Mouse (Mus musculus) liver, embryonic 11.5 days (tissue): ENCODE results near the gene Myom1. TPM values are rescaled to one million over a fixed set of nuclear protein-coding genes. Genes with fewer than 3 reads are reported as not detected.

ENCODE experiments used
- ATAC-seq: fragments of 200-750 bp; cut with Nextera tagmentation; replicated peaks from 2 replicates; pipeline ENCODE4 v1.8.0; 2017; ENCODE audit warnings: moderate number of reproducible peaks, mild to moderate bottlenecking, moderate TSS enrichment, moderate library complexity; ENCODE audit not compliant: low FRiP score
- DNase-seq: peaks from one replicate; pipeline ENCODE4 v3.0.0-alpha.2; 2017; ENCODE audit warnings: low spot score
- H3K27ac ChIP-seq: fragments of 300-500 bp; sonication (generic); 2 replicates; pipeline ENCODE4 v1.5.1; 2014; ENCODE audit warnings: mild to moderate bottlenecking, low read depth, low read length, control low read depth
- H3K27me3 ChIP-seq: fragments of 300-500 bp; sonication (generic); replicated peaks from 2 replicates; pipeline ENCODE4 v1.6.1; 2014; ENCODE audit warnings: low read length, mixed read lengths; ENCODE audit not compliant: control insufficient read depth, insufficient read depth
- H3K36me3 ChIP-seq: fragments of 300-500 bp; sonication (generic); 2 replicates; pipeline ENCODE4 v1.6.1; 2014; ENCODE audit warnings: mild to moderate bottlenecking, low read length, moderate library complexity, mixed read lengths; ENCODE audit not compliant: control insufficient read depth, insufficient read depth
- H3K4me1 ChIP-seq: fragments of 300-500 bp; sonication (generic); replicated peaks from 2 replicates; pipeline ENCODE4 v1.6.1; 2014; ENCODE audit warnings: low read length, mixed read lengths; ENCODE audit not compliant: control insufficient read depth, insufficient read depth
- H3K4me2 ChIP-seq: fragments of 300-500 bp; sonication (generic); 2 replicates; pipeline ENCODE4 v1.6.1; 2014; ENCODE audit warnings: mild to moderate bottlenecking, control low read depth, moderate library complexity
- H3K4me3 ChIP-seq: fragments of 300-500 bp; sonication (generic); 2 replicates; pipeline ENCODE4 v1.5.1; 2014; ENCODE audit warnings: low read depth, low read length, control low read depth
- H3K9ac ChIP-seq: fragments of 300-500 bp; sonication (generic); 2 replicates; pipeline ENCODE4 v1.6.1; 2014; ENCODE audit warnings: low read depth, low read length, control low read depth
- H3K9me3 ChIP-seq: fragments of 300-500 bp; sonication (generic); 2 replicates; pipeline ENCODE4 v1.6.1; 2016; ENCODE audit warnings: low read length, inconsistent platforms, mixed read lengths; ENCODE audit not compliant: control insufficient read depth
- WGBS: fragments of 180-500 bp; shearing (Covaris S2); extraction: QIAGEN DNeasy Blood & Tissue Kit; methylation state at CpG from one replicate; pipeline ENCODE4 v1.1.7; 2014; 5-methylcytosine and 5-hydroxymethylcytosine counted together
- polyA plus RNA-seq: library from polyadenylated mRNA; unstranded; fragments of >200 nt; fragmentation: Nextera tagmentation; extraction: Ambion mirVana; gene quantifications from 2 replicates; pipeline ENCODE4 v1.2.1, GENCODE M21; 2014

The Myom1 gene
- polyA plus RNA-seq, 1 experiment from 2014 or later, result 7.3 TPM

GRCm38 (mm10) chr17:70998400-70998975 lies 3.9 kb upstream of the Myom1 start:
- H3K4me2 ChIP-seq, result peak overlapping the region; percentile 20
- no peak for DNase-seq
- H3K27ac ChIP-seq, result no peak overlapping the region
- H3K36me3 ChIP-seq, result peaks cover 22% of the 10 kb centered on the region
- H3K9ac ChIP-seq, result no peak overlapping the region
- WGBS, result 80% methylated on average over 9 of the region's 9 CpGs
- ATAC-seq, result no peak
- peaks cover 28% of the 10 kb centered on the region for H3K4me1 ChIP-seq
- H3K27me3 ChIP-seq, result no peaks in the 10 kb centered on the region
- H3K9me3 ChIP-seq, result no peaks in the 10 kb centered on the region
- H3K4me3 ChIP-seq, result no peak overlapping the region

GRCm38 (mm10) chr17:70999187-70999586 lies 3.2 kb upstream of the Myom1 start:
- WGBS, result 69% methylated on average over 5 of the region's 5 CpGs
- no peaks in the 10 kb centered on the region for H3K9me3 ChIP-seq
- H3K4me1 ChIP-seq, result peaks cover 32% of the 10 kb centered on the region
- H3K27me3 ChIP-seq, result no peaks in the 10 kb centered on the region
- no peak overlapping the region for H3K9ac ChIP-seq
- H3K4me2 ChIP-seq, result no peak overlapping the region; the same call in 1 of the 2 replicates
- no peak overlapping the region for H3K4me3 ChIP-seq
- no peak overlapping the region for H3K27ac ChIP-seq
- DNase-seq, result no peak
- ATAC-seq, result no peak
- H3K36me3 ChIP-seq, result peaks cover 16% of the 10 kb centered on the region

DNA sequence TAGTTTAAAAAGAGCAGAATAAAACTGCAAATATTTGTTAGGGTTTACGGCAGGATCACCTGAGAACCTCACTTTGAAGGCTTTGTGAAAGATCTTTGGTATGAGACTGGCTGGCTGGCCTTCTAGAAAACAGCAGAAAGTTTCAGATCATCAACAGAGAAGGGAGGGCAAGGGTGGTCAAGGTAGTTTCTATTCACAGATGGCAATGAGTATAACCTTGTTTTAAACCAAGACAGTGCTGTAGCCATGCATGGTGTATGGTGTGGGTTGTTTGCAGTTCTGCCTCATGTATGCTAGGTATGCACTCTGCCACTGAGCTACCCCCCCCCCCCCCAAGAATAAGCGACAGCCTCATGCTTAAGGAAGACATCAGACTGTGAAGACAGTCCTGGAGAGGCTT lies 2.2 kb upstream of the Myom1 start:
- peak overlapping the region; percentile 94; the same call in 1 of the 2 replicates for H3K4me3 ChIP-seq
- no peaks in the 10 kb centered on the region for H3K9me3 ChIP-seq
- 56% methylated on average over 2 of the region's 2 CpGs for WGBS
- H3K4me2 ChIP-seq, result peak overlapping the region; percentile 80
- DNase-seq, result no peak
- peaks cover 11% of the 10 kb centered on the region for H3K36me3 ChIP-seq
- peaks cover 34% of the 10 kb centered on the region for H3K4me1 ChIP-seq
- no peak for ATAC-seq
- no peak overlapping the region for H3K27ac ChIP-seq
- no peaks in the 10 kb centered on the region for H3K27me3 ChIP-seq
- H3K9ac ChIP-seq, result no peak overlapping the region

GRCm38 (mm10) chr17:71001067-71001466 lies 1.4 kb upstream of the Myom1 start:
- H3K36me3 ChIP-seq, result peaks cover 5% of the 10 kb centered on the region
- peak overlapping the region; percentile 99 for H3K27ac ChIP-seq
- WGBS, result 9% methylated on average over 6 of the region's 6 CpGs
- H3K4me3 ChIP-seq, result peak overlapping the region; percentile 94
- H3K9me3 ChIP-seq, result no peaks in the 10 kb centered on the region
- no peak for DNase-seq
- H3K27me3 ChIP-seq, result no peaks in the 10 kb centered on the region
- peak overlapping the region; percentile 97 for H3K9ac ChIP-seq
- H3K4me1 ChIP-seq, result peaks cover 34% of the 10 kb centered on the region
- peak overlapping the region; percentile 80 for H3K4me2 ChIP-seq
- no peak for ATAC-seq

- Histone ChIP-seq H3K9me3 (no peaks in the 10 kb centered on the region), H3K36me3 (no peaks in the 10 kb centered on the region), H3K9ac (peak overlapping the region; percentile 97), H3K4me1 (peaks cover 34% of the 10 kb centered on the region), H3K27ac (peak overlapping the region; percentile 99), H3K4me2 (peak overlapping the region; percentile 80), H3K4me3 (peak overlapping the region; percentile 94), H3K27me3 (no peaks in the 10 kb centered on the region)
- DNase-seq, result no peak
- under 1% methylated on average over 43 of the region's 43 CpGs for WGBS
- ATAC-seq, result peak; percentile 63
Measured at GRCm38 (mm10) chr17:71001699-71002080, 743 bp upstream of the Myom1 start.

DNA sequence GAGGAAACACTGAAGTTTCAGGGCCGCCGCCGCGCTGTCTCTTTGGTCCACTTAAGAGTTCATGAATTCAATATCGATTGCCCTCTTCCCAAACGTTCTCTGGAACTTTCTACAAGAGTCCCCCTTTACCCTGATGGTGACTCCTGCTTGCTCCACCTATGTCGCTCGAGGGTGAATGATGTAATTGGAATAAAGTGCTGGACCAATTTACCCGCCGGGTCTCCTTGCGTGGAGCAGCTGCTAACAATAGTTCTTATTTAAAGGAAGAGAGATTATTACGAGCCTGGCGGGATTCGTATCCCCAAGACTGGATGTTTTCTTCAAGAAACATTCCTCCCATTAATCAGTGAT lies 286 bp downstream of the Myom1 start, which contains the start of gene Myl12a:
Gene Myl12a, minus strand, starts transcription at position 135 of the 351 bp plus-strand sequence.
- DNase-seq (no peak), ATAC-seq (peak; percentile 42)
- H3K4me1 ChIP-seq, result peaks cover 34% of the 10 kb centered on the region
- peak within 1 kb of the TSS; percentile 97 for H3K9ac ChIP-seq
- H3K36me3 ChIP-seq, result no peaks in the 10 kb centered on the region
- H3K4me2 ChIP-seq, result peak within 1 kb of the TSS; percentile 80
- WGBS, result 10% methylated on average over 14 of the region's 14 CpGs
- H3K9me3 ChIP-seq, result no peaks in the 10 kb centered on the region
- peak within 1 kb of the TSS; percentile 99 for H3K27ac ChIP-seq
- no peaks in the 10 kb centered on the region for H3K27me3 ChIP-seq
- H3K4me3 ChIP-seq, result peak within 1 kb of the TSS; percentile 94

DNA sequence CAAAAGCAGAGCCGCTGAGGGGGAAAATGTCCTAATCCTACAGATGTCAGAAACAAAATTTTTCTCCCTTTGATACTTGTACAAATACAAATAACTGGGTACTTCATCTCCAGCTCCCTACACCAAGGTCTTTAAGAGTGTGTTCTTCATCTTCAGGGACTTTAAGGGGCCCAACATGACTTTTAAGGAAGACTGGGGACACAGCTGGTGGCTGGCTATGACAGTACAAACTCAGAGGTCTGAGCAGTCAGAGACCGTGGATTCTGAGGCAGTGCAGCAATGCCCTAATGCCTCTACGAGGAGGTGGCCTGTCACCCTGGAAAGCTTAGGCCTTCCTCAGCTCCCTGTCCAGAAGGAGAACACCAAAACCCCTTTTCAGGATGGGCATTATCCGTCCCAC lies 679 bp downstream of the Myom1 start:
- peak overlapping the region; percentile 97 for H3K9ac ChIP-seq
- peak overlapping the region; percentile 99 for H3K27ac ChIP-seq
- H3K4me3 ChIP-seq, result no peak overlapping the region; the same call in 1 of the 2 replicates
- no peak for ATAC-seq
- no peaks in the 10 kb centered on the region for H3K9me3 ChIP-seq
- H3K36me3 ChIP-seq, result no peaks in the 10 kb centered on the region
- H3K4me2 ChIP-seq, result peak overlapping the region; percentile 80
- 63% methylated on average over 4 of the region's 4 CpGs for WGBS
- H3K27me3 ChIP-seq, result no peaks in the 10 kb centered on the region
- H3K4me1 ChIP-seq, result peaks cover 30% of the 10 kb centered on the region
- DNase-seq, result no peak

DNA sequence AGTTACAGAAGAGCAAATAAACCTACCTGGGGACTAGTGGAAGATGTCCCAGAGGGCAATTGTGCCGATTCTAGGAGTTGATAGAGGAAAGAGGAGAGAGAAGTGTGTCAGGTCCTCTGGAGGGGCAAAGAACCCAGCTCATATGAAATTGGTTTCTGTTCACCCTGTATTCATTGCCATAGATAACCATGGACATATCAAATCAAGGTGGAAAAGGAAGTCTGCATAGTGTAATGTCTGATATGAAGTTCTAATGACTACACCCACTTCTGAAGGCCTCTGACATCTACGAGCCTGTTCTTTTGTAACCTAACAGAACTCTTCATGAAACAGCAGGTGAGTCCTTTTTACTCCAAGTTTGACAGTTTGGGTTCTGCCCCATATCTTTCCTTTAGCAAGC lies 1.3 kb downstream of the Myom1 start:
- no peaks in the 10 kb centered on the region for H3K36me3 ChIP-seq
- H3K27ac ChIP-seq, result peak overlapping the region; percentile 99
- no peaks in the 10 kb centered on the region for H3K27me3 ChIP-seq
- ATAC-seq, result no peak; the same call in 1 of the 2 replicates
- H3K4me3 ChIP-seq, result no peak overlapping the region
- peak overlapping the region; percentile 80 for H3K4me2 ChIP-seq
- no peaks in the 10 kb centered on the region for H3K9me3 ChIP-seq
- 51% methylated on average over 2 of the region's 2 CpGs for WGBS
- H3K4me1 ChIP-seq, result peaks cover 27% of the 10 kb centered on the region
- no peak for DNase-seq
- no peak overlapping the region; the same call in 1 of the 2 replicates for H3K9ac ChIP-seq
